10 mouse cellular contexts compared by ENCODE assay signal in the genomic region with DNA sequence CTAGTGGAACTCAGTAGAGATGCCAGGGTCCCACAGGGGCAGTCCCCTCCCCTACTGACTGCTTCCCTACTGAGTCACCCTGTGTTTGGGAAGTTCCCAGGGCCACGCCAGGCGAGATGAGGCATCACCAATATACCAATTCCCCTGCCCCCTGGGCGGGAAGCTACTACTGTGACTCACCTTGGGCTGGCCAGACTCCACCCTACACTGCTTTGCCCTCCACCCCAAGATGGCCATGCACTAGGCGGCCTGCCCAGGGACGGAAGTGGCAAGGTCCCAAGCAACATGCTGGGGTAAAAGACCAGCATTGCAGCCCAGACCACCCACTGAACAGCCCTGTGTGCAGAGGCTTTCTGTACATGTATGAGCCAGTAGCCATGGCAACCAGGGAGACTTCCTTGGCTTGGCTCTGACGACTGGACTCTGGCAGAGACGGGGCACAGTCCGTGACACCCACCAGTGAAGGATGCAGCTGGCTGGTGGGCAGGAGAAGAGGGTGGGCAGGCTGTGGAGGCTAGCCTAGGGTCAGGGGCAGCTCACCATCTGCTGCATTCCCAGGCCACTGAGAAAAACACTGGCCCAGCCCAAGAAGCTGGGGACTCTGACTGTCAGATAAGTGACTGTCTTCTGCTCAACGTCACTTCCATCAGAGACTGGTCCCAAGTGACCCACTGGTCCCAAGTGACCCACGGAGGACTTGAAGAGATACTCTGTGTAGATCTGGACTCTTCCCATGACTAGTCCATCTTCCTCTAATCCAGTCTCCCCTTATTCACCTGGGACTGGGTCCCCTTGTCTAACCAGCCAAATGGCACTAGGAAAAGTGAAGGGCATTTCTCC. TPM values are rescaled to one million over a fixed set of nuclear protein-coding genes. Genes with fewer than 3 reads are reported as not detected.
A peak's percentile ranks its signal among the peaks of the same experiment; 100 is the strongest.
DNase-seq lines count a peak whose midpoint lies in the region; ATAC-seq and TF ChIP-seq lines count a peak whose summit lies in the region.
"Had no signal": no experiment of that assay in that cellular context is flagged by ENCODE, and none has a peak within 500 bp of the region (broad histone marks: within the 10 kb centered on the region; RNA-seq: fewer than 3 reads in every experiment).

No protein-coding gene starts in this region.

- no peak overlapping the region for H3K4me3 ChIP-seq in neural tube, embryonic 13.5 days
- H3K4me3 ChIP-seq in neural tube, embryonic 15.5 days (replicated peaks) = no peak overlapping the region
- H3K4me3 ChIP-seq in hindbrain, postnatal 0 days (ENCODE audit: low read length) = no peak overlapping the region
- no peak overlapping the region for H3K4me3 ChIP-seq in liver, embryonic 12.5 days
- H3K4me3 ChIP-seq: layer of hippocampus, adult 2 months had no signal

- H3K36me3 ChIP-seq in neural tube, embryonic 13.5 days = peaks cover 7% of the 10 kb centered on the region
- H3K36me3 ChIP-seq in neural tube, embryonic 15.5 days = no peaks in the 10 kb centered on the region
- no peaks in the 10 kb centered on the region for H3K36me3 ChIP-seq in hindbrain, postnatal 0 days (ENCODE audit: insufficient read depth, low read length)
- no peaks in the 10 kb centered on the region for H3K36me3 ChIP-seq in liver, embryonic 12.5 days

- peak; percentile 49 for DNase-seq in embryo, embryonic 11 days
- DNase-seq in embryo, embryonic 10 days (ENCODE audit: low spot score) = no peak
- peak; percentile 74 for DNase-seq in hindbrain, postnatal 0 days (ENCODE audit: low spot score)
- DNase-seq in spleen, adult 12 weeks (ENCODE audit: low spot score) = no peak
- DNase-seq in kidney, postnatal 25 days = no peak
- DNase-seq: lung, adult 18-20 months had no signal

- TF ChIP-seq CTCF in hindbrain, postnatal 0 days (IDR thresholded peaks at IDR 0.05; ENCODE audit: low read depth) = no peak

- peak overlapping the region; percentile 13; the same call in 1 of the 2 replicates for H3K27ac ChIP-seq in neural tube, embryonic 13.5 days (replicated peaks)
- no peak overlapping the region for H3K27ac ChIP-seq in neural tube, embryonic 15.5 days (replicated peaks)
- H3K27ac ChIP-seq in hindbrain, postnatal 0 days = no peak overlapping the region
- H3K27ac ChIP-seq in liver, embryonic 12.5 days = no peak overlapping the region
- H3K27ac ChIP-seq: layer of hippocampus, adult 2 months had no signal

- no peak overlapping the region for H3K9ac ChIP-seq in neural tube, embryonic 13.5 days
- no peak overlapping the region for H3K9ac ChIP-seq in neural tube, embryonic 15.5 days (replicated peaks)
- no peak overlapping the region for H3K9ac ChIP-seq in hindbrain, postnatal 0 days (replicated peaks; ENCODE audit: low read length)
- H3K9ac ChIP-seq in liver, embryonic 12.5 days = no peak overlapping the region

- WGBS in neural tube, embryonic 13.5 days = 55% methylated on average over 10 of the region's 10 CpGs
- WGBS in neural tube, embryonic 15.5 days = 51% methylated on average over 10 of the region's 10 CpGs
- 37% methylated on average over 10 of the region's 10 CpGs for WGBS in hindbrain, postnatal 0 days
- 62% methylated on average over 10 of the region's 10 CpGs for WGBS in liver, embryonic 12.5 days (ENCODE audit: insufficient replicate concordance)

- no peak overlapping the region for H3K4me2 ChIP-seq in neural tube, embryonic 13.5 days
- H3K4me2 ChIP-seq in neural tube, embryonic 15.5 days = no peak overlapping the region
- no peak overlapping the region for H3K4me2 ChIP-seq in hindbrain, postnatal 0 days (ENCODE audit: low read depth, low read length)
- no peak overlapping the region for H3K4me2 ChIP-seq in liver, embryonic 12.5 days

- peaks cover 3% of the 10 kb centered on the region for H3K27me3 ChIP-seq in neural tube, embryonic 13.5 days
- H3K27me3 ChIP-seq in neural tube, embryonic 15.5 days (replicated peaks) = no peaks in the 10 kb centered on the region
- H3K27me3 ChIP-seq in hindbrain, postnatal 0 days (ENCODE audit: insufficient read depth, low read length) = no peaks in the 10 kb centered on the region
- H3K27me3 ChIP-seq in liver, embryonic 12.5 days (replicated peaks) = peaks cover 4% of the 10 kb centered on the region; the same call in 1 of the 2 replicates

- ATAC-seq in neural tube, embryonic 13.5 days (ENCODE audit: low read depth) = no peak
- no peak for ATAC-seq in neural tube, embryonic 15.5 days (ENCODE audit: low FRiP score)
- 0 out of 2 replicates have a peak, but pooled peaks have one; percentile 19 for ATAC-seq in hindbrain, postnatal 0 days
- no peak for ATAC-seq in liver, embryonic 12.5 days

- no peaks in the 10 kb centered on the region for H3K9me3 ChIP-seq in neural tube, embryonic 13.5 days
- H3K9me3 ChIP-seq in neural tube, embryonic 15.5 days (replicated peaks) = no peaks in the 10 kb centered on the region
- no peaks in the 10 kb centered on the region for H3K9me3 ChIP-seq in hindbrain, postnatal 0 days (ENCODE audit: low read length)
- H3K9me3 ChIP-seq in liver, embryonic 12.5 days (replicated peaks) = no peaks in the 10 kb centered on the region

- peaks cover 100% of the 10 kb centered on the region for H3K4me1 ChIP-seq in neural tube, embryonic 13.5 days (replicated peaks)
- H3K4me1 ChIP-seq in neural tube, embryonic 15.5 days = peaks cover 94% of the 10 kb centered on the region
- peaks cover 76% of the 10 kb centered on the region for H3K4me1 ChIP-seq in hindbrain, postnatal 0 days (ENCODE audit: insufficient read depth, low read length)
- H3K4me1 ChIP-seq in liver, embryonic 12.5 days = peaks cover 63% of the 10 kb centered on the region

RNA-seq across cellular contexts. Expression of a gene that starts 24.5 kb away (rescaled TPM):
- polyA plus RNA-seq in neural tube, embryonic 13.5 days (2015; fragmentation: Nextera tagmentation; extraction: Ambion mirVana) = 13.6 and 15.3 TPM in 2 replicates
- 8.7 and 10.4 TPM in 2 replicates for polyA plus RNA-seq in neural tube, embryonic 15.5 days (2015; fragmentation: Nextera tagmentation; extraction: Ambion mirVana)
- 31.1 and 43.1 TPM in 2 replicates for total RNA-seq in hindbrain, postnatal 0 days (2014; rRNA removed)
- 8.8 and 9.1 TPM in 2 replicates for polyA plus RNA-seq in hindbrain, postnatal 0 days (2015; fragmentation: Nextera tagmentation; extraction: Ambion mirVana)
- polyA plus RNA-seq in liver, embryonic 12.5 days (2016; fragmentation: Nextera tagmentation; extraction: Ambion mirVana) = 3.0 and 3.5 TPM in 2 replicates

Comparison
In these comparisons a context has a peak if more than half of its experiments do, and no peak if none do; other contexts are left out.
1. DNase-seq: peak in embryo, embryonic 11 days (single experiment) and hindbrain, postnatal 0 days (single experiment); none in embryo, embryonic 10 days (single experiment), spleen, adult 12 weeks (single experiment) and kidney, postnatal 25 days (0 of 2).